Mouse (Mus musculus): ENCODE results near the gene Hephl1. TPM values are rescaled to one million over a fixed set of nuclear protein-coding genes. Genes with fewer than 3 reads are reported as not detected.
"Not testable (repeated sequence)": the region's sequence is repeated elsewhere in the genome, so short reads cannot be mapped to it uniquely, and the experiment has no call there.

Hephl1 gene
- 0.03 TPM in 1 of 2 replicates, not detected in the other for polyA plus RNA-seq (2015; fragmentation: Nextera tagmentation; extraction: Ambion mirVana)

- DNase-seq (ENCODE audit: low spot score): no peak
These were observed at the start of gene Hephl1 for GRCm38 (mm10) chr9:15112008-15112407. TSS of gene Hephl1 (minus strand) at chr9:15112108.

DNA sequence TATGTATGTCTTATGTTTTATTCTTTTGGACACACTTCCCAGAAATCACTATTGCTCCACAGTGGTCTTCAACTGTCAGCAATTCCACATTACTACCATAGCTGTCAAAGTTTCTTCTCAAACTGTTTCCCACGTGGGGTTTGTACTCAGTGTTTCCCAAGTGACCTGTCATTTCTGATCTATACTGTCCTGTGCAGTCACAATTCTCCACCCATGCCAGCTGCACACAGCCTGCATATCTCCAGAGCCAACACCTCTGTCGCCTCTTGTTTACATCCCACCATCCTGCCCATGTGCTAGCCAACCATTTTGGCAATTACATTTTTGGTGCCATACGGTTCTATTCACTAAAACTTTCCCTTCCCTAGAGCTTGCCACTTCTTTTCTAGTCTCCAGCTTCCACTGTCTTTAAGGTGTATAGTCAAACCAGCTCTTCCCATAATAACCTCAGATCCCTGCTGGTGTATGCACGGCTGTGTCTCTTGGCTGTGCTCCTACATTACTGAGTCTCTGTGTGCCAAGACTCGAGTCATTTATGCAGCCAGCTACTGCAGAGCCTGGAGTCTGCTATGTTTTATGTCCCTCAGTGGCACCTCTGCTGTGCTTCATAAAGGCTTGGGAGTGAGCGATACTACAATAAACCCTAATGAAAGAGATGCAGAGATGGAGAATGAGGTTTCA, 37.5 kb upstream of the Hephl1 start:
- DNase-seq (ENCODE audit: low spot score): no peak

GRCm38 (mm10) chr9:15140546-15140945, 28.6 kb upstream of the Hephl1 start:
- no peak for DNase-seq (ENCODE audit: low spot score)

DNA sequence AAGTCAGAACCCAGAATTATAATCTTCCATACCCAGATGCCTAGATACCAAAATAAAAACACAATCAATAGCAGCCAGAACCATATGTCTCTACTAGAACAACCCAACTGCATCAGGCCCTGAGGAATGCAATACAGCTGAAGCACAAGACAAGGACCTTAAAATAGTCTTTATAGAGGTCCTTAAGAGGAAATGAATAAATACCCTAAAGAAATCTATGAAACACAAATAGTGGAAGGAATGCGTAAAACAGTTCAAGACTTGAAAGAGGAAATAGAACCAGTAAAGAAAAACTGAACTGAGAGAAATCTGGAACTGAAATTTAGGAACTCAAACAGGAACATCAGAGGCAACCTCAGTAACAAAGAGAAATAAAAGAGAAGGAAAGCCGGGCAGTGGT, 14.0 kb upstream of the Hephl1 start:
- no peak for DNase-seq (ENCODE audit: low spot score)

DNA sequence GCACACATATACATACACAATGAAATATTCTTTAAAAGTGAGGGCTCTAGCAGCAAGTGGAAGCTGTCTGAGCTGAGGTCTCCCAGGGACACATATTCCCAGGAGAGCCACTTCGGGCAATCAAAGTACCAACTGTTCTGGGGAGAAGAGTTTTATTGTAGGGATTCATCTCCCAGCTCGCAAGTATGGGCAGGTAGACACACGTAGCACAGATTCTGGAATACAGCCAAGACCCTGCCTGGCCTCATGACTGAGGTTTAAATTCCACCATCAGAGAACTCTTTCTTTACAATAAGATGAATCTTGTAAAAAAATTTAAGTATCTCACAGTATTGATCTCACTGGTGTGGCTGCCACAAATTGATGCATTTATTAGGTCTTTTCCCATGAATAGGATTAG, 10.5 kb upstream of the Hephl1 start:
- no peak for DNase-seq (ENCODE audit: low spot score)

DNA sequence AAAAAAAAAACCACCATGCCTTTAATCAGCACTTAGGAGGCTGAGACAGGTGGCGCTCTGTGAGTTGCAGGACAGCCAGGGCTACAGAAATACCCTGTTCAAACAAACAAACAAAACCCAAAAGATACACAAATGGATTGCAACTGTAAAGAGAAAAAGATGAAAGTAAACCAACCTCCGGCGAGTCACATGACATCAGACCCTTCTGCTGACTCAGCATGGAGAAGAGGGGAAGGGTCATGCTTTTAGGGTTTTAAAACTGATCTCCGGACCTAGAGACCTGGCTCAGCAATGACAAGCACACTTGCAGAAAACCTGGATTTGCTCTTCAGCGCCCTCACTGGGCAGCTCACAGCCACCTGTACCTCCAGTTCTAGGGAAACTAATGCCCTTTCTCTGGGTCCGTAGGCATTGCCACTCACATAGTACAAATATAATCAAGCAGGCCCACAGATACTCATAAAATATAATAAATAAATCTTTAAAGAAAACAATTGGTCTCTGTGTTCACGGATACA, 9.0 kb upstream of the Hephl1 start:
- DNase-seq (ENCODE audit: low spot score): peak; percentile 4

GRCm38 (mm10) chr9:15120209-15120608, 8.3 kb upstream of the Hephl1 start:
- no peak for DNase-seq (ENCODE audit: low spot score)

DNA sequence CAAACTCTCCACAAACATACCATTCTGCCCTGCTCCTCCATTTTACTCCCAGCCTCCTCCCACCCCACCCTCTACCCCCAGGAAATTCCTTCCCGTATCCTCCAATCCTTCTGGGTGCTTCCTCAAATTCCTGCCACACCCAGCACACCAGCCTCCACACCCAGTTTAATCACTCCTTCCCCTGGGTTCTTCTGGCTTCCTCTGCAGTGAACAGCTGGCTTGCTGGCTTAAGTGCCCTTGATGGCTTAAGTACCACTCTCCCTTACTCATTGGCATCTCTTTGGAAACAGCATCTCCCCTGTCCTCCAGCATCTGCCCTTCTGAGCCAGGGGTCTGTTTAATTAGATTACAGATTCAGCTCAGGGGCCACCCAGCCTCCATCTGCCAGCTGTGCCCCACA, 7.6 kb upstream of the Hephl1 start:
- no peak for DNase-seq (ENCODE audit: low spot score)

DNA sequence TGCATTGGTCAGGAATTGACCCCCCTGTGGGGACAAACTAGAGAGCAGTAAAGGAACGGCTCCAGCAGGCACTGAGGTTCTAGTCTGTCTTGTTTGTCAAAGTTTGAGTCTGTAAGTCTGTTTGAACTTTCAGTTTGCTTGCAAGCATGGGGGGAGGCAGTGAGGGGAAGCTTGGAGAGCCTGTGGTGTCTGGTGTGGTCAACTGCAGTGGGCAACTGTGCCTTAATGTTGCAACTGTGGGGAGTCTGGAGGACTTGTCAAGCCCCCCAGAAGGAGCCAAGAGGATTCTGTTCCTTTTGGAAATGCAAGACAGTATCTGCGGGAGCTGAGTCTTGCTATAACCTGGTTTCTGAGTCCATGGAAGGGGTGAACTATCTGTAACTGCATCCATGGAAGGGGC, 4.3 kb upstream of the Hephl1 start:
- no peak for DNase-seq (ENCODE audit: low spot score)

- DNase-seq (ENCODE audit: low spot score): no peak
These were observed 2.2 kb upstream of the Hephl1 start for GRCm38 (mm10) chr9:15114102-15114501.

- DNase-seq (ENCODE audit: low spot score): no peak
These were observed 3.8 kb downstream of the Hephl1 start for GRCm38 (mm10) chr9:15108101-15108500.

GRCm38 (mm10) chr9:15105136-15105535, 6.8 kb downstream of the Hephl1 start:
- DNase-seq (ENCODE audit: low spot score): no peak

GRCm38 (mm10) chr9:15103579-15104300, 8.2 kb downstream of the Hephl1 start:
- no peak for DNase-seq (ENCODE audit: low spot score)

DNA sequence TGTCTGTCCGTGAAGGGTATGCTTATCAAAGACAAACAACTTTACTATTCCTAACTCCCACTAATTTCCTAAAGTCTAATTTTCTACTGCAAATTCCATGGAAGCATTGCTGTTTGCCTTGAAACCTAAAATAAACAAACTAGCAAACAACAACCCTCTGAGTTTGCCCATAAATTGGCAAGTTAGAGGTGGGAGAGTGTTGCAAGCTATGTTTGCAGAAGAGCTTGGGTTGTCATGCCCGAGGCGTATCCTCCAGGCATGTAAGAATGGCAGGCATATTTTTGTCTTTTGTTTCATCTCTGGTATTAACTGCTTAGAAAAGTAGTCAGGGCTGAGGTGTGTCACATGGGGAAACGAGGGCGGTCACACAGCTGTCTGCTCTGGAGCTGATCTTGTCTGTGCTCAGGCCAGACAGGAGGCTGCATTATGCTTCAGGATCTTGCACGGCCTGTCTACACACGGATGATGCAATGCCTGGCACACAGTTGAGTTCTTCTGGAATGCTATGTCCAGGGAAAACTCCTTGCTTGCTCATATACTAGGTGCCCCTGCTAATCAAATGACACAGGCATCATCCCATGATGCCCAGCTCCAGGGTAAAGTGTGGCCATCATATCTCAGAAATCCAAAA, 10.3 kb downstream of the Hephl1 start:
- no peak for DNase-seq (ENCODE audit: low spot score)

DNA sequence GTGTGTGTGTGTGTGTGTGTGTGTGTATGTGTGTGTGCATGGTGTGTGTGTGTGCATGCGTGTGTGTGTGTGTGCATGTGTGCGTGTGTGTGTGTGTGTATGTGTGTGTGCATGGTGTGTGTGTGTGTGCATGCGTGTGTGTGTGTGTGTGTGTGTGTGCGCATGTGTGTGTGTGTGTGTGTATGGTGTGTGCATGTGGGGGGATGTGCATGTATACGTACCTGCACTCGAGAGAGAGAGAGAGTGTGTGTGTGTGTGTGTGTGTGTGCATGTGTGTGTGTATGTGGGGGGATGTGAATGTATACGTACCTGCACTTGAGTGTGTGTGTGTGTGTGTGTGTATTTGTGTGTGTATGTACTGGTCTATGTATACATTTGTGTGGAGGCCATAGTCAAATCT, 13.5 kb downstream of the Hephl1 start:
- DNase-seq (ENCODE audit: low spot score): not testable (repeated sequence)

DNA sequence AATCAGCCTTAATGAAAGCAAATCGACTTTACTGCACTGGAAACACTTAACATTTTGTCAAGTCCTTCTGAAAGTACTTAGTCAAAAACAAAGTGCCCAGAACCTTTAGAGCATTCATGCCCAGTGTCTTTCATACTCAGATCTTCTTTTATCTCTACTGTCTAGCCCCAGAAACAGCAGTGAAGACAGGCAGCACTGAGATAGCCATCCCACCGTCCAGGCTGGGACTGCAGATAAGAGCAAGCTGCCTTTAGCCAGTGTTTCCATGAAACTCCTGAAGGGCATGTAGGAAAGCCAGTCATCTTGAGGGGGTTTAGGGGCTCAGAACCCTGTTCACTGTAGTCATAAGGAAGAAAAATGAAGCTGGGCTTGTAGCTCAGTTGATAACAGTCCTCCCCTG, 14.7 kb downstream of the Hephl1 start:
- DNase-seq (ENCODE audit: low spot score): no peak

DNA sequence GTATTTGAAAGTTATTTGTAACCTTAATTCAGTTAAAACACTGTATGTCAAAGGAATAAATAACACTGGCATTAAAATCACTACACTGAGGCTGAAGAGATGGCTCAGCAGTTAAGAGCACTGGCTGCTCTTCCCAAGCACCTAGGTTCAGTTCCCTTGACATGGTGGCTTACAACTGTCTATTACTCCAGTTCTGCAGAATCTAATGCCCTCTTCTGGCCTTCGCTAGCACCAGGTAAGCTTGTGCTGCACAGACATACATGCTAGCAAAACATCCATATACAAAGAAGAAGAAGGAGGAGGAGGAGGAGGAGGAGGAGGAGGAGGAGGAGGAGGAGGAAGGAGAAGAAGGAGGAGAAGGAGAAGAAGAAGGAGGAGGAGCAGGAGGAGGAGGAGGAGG, 15.7 kb downstream of the Hephl1 start:
- no peak for DNase-seq (ENCODE audit: low spot score)

DNA sequence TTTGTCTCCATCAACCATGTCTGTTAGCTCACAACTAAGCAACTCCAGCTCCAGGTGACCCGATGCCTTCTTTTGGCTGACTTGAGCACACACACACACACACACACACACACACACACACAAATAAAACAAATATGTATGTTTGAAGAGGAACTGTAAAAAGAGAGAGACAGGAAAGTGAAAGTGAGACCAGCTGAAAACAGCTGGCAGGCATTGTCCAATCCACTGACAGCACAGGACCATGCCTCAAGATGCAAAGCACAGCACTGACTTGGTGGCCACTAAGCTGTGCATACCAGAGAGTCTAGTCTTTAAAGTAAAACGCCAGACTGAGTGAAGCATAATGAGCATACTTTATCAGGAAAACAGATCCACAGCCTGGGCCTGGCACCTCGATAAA, 16.7 kb downstream of the Hephl1 start:
- DNase-seq (ENCODE audit: low spot score): no peak

DNA sequence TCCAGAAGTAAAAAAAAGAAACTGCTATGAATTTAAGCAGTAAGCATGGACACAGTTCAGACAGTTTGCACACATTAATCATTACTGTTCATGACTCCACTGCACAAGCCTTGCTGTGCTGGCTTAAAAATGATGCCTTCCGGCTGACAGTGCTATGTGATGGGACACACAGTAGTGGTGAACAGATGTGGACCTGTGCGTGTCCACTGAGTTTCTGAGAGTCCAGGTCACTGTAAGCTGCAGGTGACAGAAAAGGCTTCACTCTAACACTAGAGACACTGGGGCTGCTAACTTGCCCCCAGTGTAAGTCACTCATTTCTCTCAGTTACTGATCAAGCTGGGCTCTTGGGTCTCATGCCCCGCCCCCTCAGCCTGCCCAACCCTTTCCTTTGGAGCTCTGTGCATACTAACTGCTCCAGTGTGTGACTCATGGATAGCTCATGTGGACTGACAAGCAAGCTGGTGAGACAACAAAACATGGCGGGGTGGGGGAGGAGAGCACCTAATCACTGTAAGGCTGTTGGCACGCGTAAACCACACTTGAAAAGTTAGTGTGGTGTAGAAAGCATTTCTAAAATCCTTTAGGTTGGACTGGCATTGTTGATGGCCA, 43.1 kb downstream of the Hephl1 start:
- no peak for DNase-seq (ENCODE audit: low spot score)

- DNase-seq (ENCODE audit: low spot score): no peak
These were observed 43.8 kb downstream of the Hephl1 start for GRCm38 (mm10) chr9:15067995-15068685.

DNA sequence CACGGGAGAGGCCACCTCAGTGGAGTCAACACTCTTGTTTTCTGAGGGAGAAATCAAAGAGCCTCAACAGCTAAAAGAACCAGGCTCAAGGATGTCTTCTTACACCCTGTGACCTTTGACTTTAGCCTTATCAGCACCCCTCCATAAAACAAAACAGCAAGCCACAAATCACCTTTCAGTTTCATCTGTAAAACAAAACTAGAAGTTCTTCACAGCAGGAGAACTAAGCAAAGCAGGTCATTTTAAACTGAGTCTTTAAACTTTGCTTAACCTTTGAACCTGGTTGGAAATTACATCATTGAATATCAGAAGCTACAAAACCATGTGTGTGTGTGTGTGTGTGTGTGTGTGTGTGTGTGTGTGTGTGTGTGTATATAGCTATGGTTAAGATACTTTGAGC, 47.7 kb downstream of the Hephl1 start:
- no peak for DNase-seq (ENCODE audit: low spot score)

All from thymus, postnatal 0 days (tissue).